Mouse (Mus musculus): Measurements from ENCODE around the gene Fam53b.

DNA sequence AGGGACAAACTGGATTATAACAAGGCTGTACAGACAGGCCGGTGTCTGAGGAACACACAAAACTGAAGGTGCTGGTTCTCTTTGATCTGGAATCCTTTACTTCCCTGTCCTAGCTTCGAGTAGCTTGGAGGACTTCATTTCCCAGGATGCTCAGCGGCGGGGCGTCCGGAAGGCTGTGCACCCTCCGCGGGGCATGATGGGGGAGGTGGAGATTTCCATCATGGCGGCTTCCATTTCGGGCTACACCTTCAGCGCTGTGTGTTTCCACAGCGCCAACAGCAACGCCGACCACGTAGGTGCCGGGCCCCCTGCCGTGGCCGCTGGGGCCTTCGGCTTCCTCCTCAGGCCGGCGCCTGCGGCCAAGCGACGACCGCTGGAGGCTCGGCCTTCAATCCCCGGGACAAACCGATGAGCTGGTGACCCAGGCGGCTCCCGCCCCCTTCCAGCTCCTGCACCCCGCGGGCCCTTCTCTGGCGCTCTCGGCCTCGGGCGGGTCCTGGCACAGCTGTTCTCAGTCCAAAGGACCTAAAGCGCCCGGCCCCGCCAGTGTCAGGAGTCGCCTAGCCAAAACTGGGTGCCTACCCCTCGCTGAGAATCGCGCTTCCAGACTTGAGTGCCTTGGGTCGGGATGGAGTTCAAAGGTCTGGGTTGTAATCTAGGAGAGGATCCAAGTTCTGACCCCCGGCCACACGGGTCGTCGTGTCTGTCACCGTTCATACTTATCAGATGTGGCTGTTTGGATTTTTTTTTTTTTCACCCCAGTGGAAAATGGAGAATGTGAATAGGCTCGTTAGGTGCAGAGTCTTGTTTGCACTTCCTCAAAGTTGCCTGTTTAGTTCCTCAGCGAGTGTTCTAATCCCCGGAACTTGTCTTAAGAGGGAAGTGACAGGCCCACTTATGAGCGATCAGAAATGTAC lies 45.6 kb upstream of the Fam53b start, which contains the start of gene Abraxas2:
- TF ChIP-seq CTCF (IDR thresholded peaks at IDR 0.05; ENCODE audit: low read depth) (no peak), EP300 (IDR thresholded peaks at IDR 0.05; ENCODE audit: low read depth) (no peak)

Measured in liver, embryonic 14.5 days (tissue).